Mouse (Mus musculus) midbrain, embryonic 13.5 days (tissue): ENCODE data around the gene Actr2. TPM values are rescaled to one million over a fixed set of nuclear protein-coding genes. Genes with fewer than 3 reads are reported as not detected.
"Not testable (repeated sequence)": the region's sequence is repeated elsewhere in the genome, so short reads cannot be mapped to it uniquely, and the experiment has no call there.

Source experiments
- ATAC-seq: fragments of 200-750 bp; cut with Nextera tagmentation; 2 replicates; pipeline ENCODE4 v1.8.0; 2017; ENCODE audit warnings: mild to moderate bottlenecking, moderate TSS enrichment, moderate library complexity
- H3K27ac ChIP-seq: fragments of 300-500 bp; sonication (generic); 2 replicates; pipeline ENCODE4 v1.5.1; 2015; ENCODE audit warnings: inconsistent platforms, mild to moderate bottlenecking, moderate library complexity
- H3K27me3 ChIP-seq: fragments of 300-500 bp; sonication (generic); 2 replicates; pipeline ENCODE4 v1.6.1; 2015; ENCODE audit warnings: mild to moderate bottlenecking, inconsistent platforms
- H3K36me3 ChIP-seq: fragments of 300-500 bp; sonication (generic); 2 replicates; pipeline ENCODE4 v1.6.1; 2015; ENCODE audit warnings: mild to moderate bottlenecking, inconsistent platforms
- H3K4me1 ChIP-seq: fragments of 300-500 bp; sonication (generic); replicated peaks from 2 replicates; pipeline ENCODE4 v1.6.1; 2015; ENCODE audit warnings: inconsistent platforms
- H3K4me2 ChIP-seq: fragments of 300-500 bp; sonication (generic); replicated peaks from 2 replicates; pipeline ENCODE4 v1.6.1; 2015; ENCODE audit warnings: moderate library complexity, mild to moderate bottlenecking, inconsistent platforms
- H3K4me3 ChIP-seq: fragments of 300-500 bp; sonication (generic); replicated peaks from 2 replicates; pipeline ENCODE4 v1.5.1; 2015; ENCODE audit warnings: mild to moderate bottlenecking, inconsistent platforms
- H3K9ac ChIP-seq: fragments of 300-500 bp; sonication (generic); replicated peaks from 2 replicates; pipeline ENCODE4 v1.6.1; 2015; ENCODE audit warnings: mild to moderate bottlenecking, inconsistent platforms
- H3K9me3 ChIP-seq: fragments of 300-500 bp; sonication (generic); 2 replicates; pipeline ENCODE4 v1.6.1; 2016; ENCODE audit warnings: mild to moderate bottlenecking, inconsistent platforms
- WGBS: fragments of 180-500 bp; shearing (Covaris S2); methylation state at CpG from one replicate; pipeline ENCODE4 v1.1.7; 2015; 5-methylcytosine and 5-hydroxymethylcytosine counted together
- polyA plus RNA-seq: library from polyadenylated mRNA; unstranded; fragments of >200 nt; fragmentation: Nextera tagmentation; extraction: Ambion mirVana; gene quantifications from 2 replicates; pipeline ENCODE4 v1.2.1, GENCODE M21; 2015

Gene Actr2
- polyA plus RNA-seq, 1 experiment from 2014 or later = 167 TPM

DNA sequence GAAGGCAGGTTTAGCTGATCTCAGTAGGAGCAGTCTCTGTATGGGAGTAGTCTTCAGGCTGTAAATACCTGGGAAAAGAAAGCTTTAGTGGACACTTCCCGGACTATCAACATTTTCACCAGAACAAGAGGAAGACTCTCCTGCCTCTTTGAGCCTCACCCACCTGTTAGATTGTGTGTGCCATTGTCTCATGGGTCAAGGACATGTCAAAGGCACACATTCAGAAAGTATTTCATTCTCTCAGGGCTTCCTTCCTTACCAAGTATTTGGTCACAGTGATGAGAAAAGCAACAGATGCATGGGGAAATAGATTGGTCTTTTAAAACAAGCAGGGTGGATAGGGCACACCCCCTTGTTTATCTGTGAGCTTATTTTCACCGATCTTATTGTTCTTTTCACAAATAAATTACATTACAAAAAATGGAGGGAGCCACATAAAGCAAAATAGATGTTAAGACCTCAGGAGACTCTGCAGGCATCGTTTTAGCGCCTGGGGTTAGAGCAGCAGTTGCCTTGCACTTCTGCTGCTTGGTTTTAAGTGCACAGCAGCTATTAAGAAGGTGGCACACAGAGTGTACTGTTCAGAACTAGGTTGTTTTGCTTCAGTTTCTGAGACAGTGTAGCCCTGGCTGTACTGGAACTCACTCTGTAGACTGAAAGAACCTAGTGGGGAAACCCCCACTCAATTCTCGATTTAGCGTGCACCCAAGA is 25.9 kb upstream of the Actr2 start:
- no peaks in the 10 kb centered on the region for H3K4me1 ChIP-seq
- H3K27ac ChIP-seq = no peak overlapping the region
- H3K27me3 ChIP-seq = no peaks in the 10 kb centered on the region
- H3K4me2 ChIP-seq = no peak overlapping the region
- no peaks in the 10 kb centered on the region for H3K9me3 ChIP-seq
- H3K4me3 ChIP-seq = no peak overlapping the region
- ATAC-seq = no peak
- no peaks in the 10 kb centered on the region for H3K36me3 ChIP-seq
- WGBS = 94% methylated on average over 6 of the region's 6 CpGs
- H3K9ac ChIP-seq = no peak overlapping the region

DNA sequence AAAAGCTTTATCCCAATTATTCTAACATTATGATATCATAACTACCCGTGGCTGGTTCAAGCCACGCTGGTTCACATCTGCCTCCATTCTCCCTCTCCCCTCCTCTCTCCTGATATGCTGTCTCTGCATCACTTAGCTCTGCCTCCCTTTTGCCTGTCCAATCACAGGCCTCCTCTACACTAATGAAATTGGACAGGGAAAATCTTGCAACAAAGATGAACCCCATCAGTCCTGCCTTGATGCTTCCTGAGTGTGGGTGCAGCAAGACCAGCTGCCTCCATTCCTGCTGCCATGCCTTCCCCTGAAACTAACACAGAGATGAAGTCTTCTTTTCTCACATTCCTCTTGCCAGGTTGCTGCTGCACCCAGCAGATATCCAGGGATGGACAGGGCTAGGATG is 25.2 kb upstream of the Actr2 start:
- Histone ChIP-seq H3K27me3 (no peaks in the 10 kb centered on the region), H3K9me3 (no peaks in the 10 kb centered on the region), H3K4me2 (no peak overlapping the region), H3K4me1 (no peaks in the 10 kb centered on the region), H3K4me3 (no peak overlapping the region), H3K9ac (no peak overlapping the region), H3K36me3 (no peaks in the 10 kb centered on the region), H3K27ac (no peak overlapping the region)
- WGBS = 79% methylated on average over 2 of the region's 2 CpGs
- ATAC-seq = no peak

DNA sequence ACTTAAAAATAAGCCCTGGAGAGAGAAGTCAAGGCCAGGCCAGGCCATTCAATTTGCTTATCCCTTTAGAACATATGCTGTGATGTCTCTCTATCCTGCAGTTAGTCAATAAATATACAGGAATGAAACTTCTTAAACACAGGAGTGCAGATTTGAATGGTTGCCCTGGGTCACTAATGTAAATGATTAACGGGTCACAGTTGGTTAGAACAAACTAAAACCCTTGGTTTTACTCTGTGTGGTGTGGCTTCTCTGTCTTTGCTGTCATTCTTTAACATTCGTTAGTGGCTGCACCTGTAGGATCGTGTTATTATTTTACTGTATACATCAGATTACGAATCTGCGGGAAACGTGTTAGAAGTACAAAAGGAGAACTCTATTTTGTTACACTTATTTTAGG is 23.6 kb upstream of the Actr2 start:
- Histone ChIP-seq H3K4me1 (no peaks in the 10 kb centered on the region), H3K27me3 (no peaks in the 10 kb centered on the region), H3K4me3 (no peak overlapping the region), H3K9ac (no peak overlapping the region), H3K4me2 (no peak overlapping the region), H3K27ac (no peak overlapping the region), H3K36me3 (no peaks in the 10 kb centered on the region), H3K9me3 (no peaks in the 10 kb centered on the region)
- 87% methylated on average over 6 of the region's 6 CpGs for WGBS
- ATAC-seq = no peak

DNA sequence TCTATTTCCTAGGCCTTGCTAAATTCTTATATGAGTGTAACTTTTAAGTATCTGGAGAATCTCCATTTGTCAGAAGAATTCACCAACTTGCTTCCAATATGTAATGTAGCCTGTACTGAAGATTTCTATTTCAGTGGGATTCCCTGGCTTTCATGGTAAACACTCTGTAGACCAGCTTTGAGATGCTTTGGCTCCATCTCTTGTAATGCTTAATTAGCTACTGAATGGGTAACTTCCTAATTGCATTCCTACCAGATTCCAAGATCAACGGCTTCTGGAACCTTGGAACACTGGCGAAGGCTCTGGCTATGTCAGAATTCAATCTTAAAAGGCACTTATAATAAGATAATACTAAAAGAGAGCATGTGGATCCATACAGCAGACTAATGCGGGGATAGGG is 22.2 kb upstream of the Actr2 start:
- not testable (repeated sequence) for H3K27ac ChIP-seq, H3K36me3 ChIP-seq, H3K9ac ChIP-seq, H3K4me3 ChIP-seq, H3K4me1 ChIP-seq, H3K9me3 ChIP-seq, H3K4me2 ChIP-seq, ATAC-seq, H3K27me3 ChIP-seq
- WGBS = 66% methylated on average over 3 of the region's 3 CpGs

DNA sequence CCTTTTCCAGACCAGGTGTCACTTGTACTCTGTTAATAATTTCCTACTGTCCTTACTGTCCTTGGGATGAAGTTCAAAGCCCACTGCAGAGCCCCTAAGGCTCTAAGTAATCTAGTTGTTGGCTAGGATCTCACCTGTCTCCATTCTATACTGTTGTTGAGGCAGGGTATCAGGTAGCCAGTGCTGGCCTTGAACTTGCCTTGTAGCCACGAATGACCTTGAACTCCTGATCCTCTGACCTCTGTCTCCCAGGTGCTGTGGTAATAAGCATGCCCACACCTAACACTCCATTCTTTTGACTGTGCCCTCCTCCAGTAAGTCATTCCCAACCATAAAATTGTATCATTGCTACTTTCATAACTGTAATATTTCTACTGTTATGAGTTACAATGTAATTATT is 21.0 kb upstream of the Actr2 start:
- Histone ChIP-seq H3K27me3 (no peaks in the 10 kb centered on the region), H3K9me3 (no peaks in the 10 kb centered on the region), H3K27ac (no peak overlapping the region), H3K4me1 (no peaks in the 10 kb centered on the region), H3K4me2 (no peak overlapping the region), H3K9ac (no peak overlapping the region), H3K4me3 (no peak overlapping the region), H3K36me3 (no peaks in the 10 kb centered on the region)
- WGBS = 80% methylated on average over 1 of the region's 1 CpGs
- ATAC-seq = no peak

DNA sequence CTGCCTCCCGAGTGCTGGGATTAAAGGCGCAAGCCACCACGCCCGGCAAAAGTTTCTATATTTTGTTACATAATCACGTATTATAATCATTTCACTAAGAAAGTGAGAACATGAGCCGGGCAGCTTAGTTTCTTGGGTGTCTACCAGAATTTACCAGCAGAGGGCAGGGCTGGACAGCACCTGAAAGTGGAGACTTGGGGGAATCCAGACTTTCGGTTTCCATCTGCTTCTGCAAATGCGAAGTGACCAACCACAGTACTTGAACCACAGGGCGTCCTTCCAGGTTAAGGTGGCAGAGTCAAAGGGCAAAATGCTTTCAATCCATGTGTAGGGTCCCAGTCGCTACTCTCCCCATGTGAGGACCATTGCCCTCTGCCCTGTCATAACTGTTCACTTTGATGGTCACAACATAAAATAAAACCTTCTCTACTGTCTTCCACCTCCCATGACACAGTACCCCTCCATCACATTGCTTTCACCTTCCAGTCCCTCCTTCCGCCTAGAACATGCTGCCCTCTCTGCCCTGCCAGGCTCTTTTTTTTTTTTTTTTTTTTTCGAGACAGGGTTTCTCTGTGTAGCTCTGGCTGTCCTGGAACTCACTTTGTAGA is 20.3 kb upstream of the Actr2 start:
- no peaks in the 10 kb centered on the region for H3K36me3 ChIP-seq
- no peaks in the 10 kb centered on the region for H3K9me3 ChIP-seq
- no peak overlapping the region for H3K9ac ChIP-seq
- no peaks in the 10 kb centered on the region for H3K27me3 ChIP-seq
- ATAC-seq = 0 out of 2 replicates have a peak, but pooled peaks have one; percentile 14
- no peaks in the 10 kb centered on the region for H3K4me1 ChIP-seq
- 44% methylated on average over 12 of the region's 12 CpGs for WGBS
- H3K27ac ChIP-seq = no peak overlapping the region
- no peak overlapping the region for H3K4me2 ChIP-seq
- no peak overlapping the region for H3K4me3 ChIP-seq

DNA sequence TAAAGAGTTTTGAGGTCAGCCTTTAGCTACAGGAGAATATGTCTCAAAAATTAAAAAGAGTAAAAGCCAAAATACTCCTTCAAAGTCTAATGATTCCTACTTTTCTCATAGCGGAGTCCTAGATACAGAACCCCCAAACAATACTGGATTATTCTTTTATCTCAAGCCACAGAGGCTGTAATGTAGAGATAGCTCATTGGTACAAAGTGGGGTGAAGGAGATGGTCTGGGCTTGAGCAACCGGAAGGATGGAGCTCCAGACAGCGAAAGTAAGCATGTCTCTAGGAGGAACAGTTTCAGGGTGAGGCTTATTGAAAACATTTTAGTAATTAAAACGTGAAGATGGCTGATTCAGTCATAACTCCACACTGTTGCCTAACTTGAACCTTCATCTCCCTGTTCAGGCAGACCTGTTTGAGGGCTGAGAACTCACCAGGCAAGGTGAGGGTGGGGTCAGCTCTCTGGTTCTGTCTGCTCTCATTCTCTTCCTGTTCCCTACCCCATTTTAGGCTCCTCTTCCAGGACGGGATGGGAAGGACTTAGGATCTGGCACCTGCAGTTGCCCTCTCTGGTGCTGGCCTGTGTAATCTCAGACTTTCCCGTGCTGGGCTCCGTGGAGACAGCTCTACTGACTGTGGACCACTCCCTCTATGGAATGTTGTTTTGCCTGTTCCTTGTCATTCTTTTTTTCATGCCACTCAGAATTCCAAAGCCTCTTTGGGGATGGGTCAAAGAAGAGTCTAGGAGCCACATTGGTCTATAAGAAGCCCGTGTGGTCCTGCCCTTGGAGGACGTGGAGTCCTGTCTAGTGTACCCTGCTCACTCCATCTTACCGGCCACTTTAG is 14.2 kb upstream of the Actr2 start:
- no peak overlapping the region for H3K27ac ChIP-seq
- H3K4me1 ChIP-seq = no peaks in the 10 kb centered on the region
- ATAC-seq = no peak
- no peaks in the 10 kb centered on the region for H3K9me3 ChIP-seq
- no peak overlapping the region for H3K9ac ChIP-seq
- H3K36me3 ChIP-seq = no peaks in the 10 kb centered on the region
- H3K4me2 ChIP-seq = no peak overlapping the region
- no peak overlapping the region for H3K4me3 ChIP-seq
- no peaks in the 10 kb centered on the region for H3K27me3 ChIP-seq
- WGBS = 80% methylated on average over 10 of the region's 10 CpGs

DNA sequence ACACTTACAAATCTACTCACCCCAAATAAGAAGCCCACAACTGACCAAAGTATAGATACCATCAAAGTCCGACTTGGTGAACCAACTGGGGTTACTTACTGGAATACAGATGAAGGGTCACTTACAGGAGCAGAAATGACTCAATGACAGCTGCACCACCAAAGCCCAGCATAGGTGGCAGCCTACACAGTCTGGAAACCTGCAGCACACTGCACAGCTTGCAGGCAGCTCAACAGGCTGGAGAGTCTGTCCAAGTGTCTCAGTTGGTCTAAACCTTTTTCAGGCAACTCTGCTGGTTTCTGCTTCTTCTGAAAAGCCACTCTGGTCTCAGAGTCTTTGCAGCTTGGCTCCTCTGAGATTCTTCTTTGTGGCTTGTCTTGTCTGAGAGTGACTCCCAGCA is 12.7 kb upstream of the Actr2 start:
- no peaks in the 10 kb centered on the region for H3K4me1 ChIP-seq
- no peaks in the 10 kb centered on the region for H3K36me3 ChIP-seq
- no peak overlapping the region for H3K9ac ChIP-seq
- WGBS = 91% methylated on average over 1 of the region's 1 CpGs
- no peak overlapping the region for H3K4me2 ChIP-seq
- ATAC-seq = no peak
- H3K27ac ChIP-seq = no peak overlapping the region
- no peak overlapping the region for H3K4me3 ChIP-seq
- no peaks in the 10 kb centered on the region for H3K27me3 ChIP-seq
- H3K9me3 ChIP-seq = no peaks in the 10 kb centered on the region

DNA sequence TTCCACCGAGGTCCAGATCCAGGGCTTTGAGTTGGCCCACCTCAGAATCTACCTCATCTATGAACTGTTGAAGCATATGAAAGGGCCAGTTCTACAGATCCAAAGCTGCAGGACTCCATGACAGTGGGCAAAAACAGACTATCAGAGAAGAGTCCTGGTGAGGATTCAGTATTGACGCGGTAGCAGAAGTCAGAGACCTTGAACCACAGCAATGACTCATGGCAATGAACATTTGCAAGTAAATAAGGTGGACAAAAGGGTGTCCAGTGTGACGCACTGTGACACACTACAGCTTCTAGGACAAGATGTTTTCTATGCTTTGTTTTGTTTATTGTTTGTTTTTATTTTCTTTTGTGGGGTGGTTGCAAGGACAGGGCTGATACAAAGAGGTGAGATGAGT is 4.0 kb upstream of the Actr2 start:
- no peak for ATAC-seq
- Histone ChIP-seq H3K36me3 (no peaks in the 10 kb centered on the region), H3K4me2 (no peak overlapping the region), H3K27ac (no peak overlapping the region), H3K9me3 (no peaks in the 10 kb centered on the region), H3K4me1 (peaks cover 9% of the 10 kb centered on the region), H3K9ac (no peak overlapping the region), H3K4me3 (no peak overlapping the region), H3K27me3 (no peaks in the 10 kb centered on the region)
- 92% methylated on average over 4 of the region's 4 CpGs for WGBS

DNA sequence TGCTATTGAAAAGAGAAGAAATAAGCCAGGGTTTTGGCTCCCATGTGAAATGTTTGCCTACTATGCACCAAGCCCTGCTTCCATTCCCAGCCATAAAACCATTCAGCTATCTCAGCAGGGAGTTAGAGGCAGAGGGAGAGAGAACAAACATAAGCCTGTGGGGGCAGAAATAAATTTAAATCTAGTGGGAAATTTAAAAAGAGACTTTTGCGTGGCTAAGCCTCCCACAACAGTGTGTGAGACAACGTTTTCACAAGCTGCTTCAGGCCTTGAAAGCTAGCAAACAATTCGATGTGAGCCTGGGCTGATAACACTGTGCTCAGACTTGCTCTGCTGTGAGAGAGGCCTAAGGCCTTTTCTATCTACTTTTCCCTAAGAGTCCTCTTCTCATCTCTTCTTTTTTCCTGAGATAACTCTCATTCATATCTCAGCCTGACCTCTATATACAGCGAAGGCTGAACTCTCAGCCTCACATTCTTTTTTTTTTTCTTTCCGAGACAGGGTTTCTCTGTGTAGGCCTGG is 3.4 kb upstream of the Actr2 start:
- Histone ChIP-seq H3K27ac (no peak overlapping the region), H3K36me3 (no peaks in the 10 kb centered on the region), H3K9ac (no peak overlapping the region), H3K4me3 (no peak overlapping the region), H3K4me2 (no peak overlapping the region), H3K4me1 (peaks cover 14% of the 10 kb centered on the region), H3K27me3 (no peaks in the 10 kb centered on the region), H3K9me3 (no peaks in the 10 kb centered on the region)
- 79% methylated on average over 5 of the region's 5 CpGs for WGBS
- ATAC-seq = no peak

DNA sequence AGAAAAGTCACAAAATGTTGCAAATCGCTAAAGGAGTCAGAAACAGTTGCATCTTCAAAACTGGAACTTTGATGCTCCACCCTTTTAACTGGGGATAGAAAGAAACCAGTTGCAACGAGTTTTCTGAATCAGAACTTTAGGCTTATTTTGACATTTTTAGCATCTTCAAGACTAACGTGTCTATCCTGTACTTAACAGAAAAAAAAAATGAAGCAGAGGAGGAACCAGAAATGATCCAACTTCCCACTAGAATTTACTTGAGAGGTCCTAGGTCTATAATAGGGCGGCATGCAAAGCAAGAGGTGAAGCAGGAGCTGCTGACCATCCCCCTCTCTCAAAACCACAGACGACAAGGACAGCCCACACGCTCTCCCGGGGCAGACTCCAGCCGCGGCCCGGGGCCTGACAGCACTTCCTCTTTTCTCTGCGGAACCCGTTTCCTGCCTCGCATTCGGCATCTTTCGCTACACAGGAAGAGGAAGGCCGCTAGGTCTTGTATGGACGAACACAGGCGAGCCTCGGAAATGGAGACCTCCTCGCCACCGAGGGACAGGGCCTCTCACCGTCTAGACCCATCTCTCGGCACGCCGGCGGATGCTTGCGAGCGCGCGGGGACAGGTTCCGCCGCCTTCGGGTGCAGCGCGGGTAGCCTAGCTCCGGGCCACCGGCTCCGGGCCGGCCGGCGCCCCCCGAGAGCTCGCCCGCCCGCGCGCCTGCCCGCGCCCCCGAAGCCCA is 540 bp downstream of the Actr2 start:
- Histone ChIP-seq H3K4me3 (peak overlapping the region; percentile 88), H3K36me3 (peaks cover 9% of the 10 kb centered on the region; the same call in 1 of the 2 replicates), H3K4me2 (peak overlapping the region; percentile 66), H3K9me3 (no peaks in the 10 kb centered on the region), H3K27me3 (no peaks in the 10 kb centered on the region), H3K4me1 (peaks cover 21% of the 10 kb centered on the region), H3K9ac (peak overlapping the region; percentile 92), H3K27ac (peak overlapping the region; percentile 94)
- WGBS = under 1% methylated on average over 48 of the region's 50 CpGs
- ATAC-seq = no peak; the same call in 1 of the 2 replicates
